Mouse (Mus musculus) MEL (cell line): ENCODE measurements around the gene Pygo1. TPM values are rescaled to one million over a fixed set of nuclear protein-coding genes. Genes with fewer than 3 reads are reported as not detected.
A peak's percentile ranks its signal among the peaks of the same experiment; 100 is the strongest.

Source experiments
- DNase-seq: peaks from one replicate; pipeline ENCODE4 v3.0.0; 2011; ENCODE audit warnings: low read depth, low spot score
- H3K27ac ChIP-seq: 2 replicates; pipeline ENCODE4 v1.5.1; 2012; ENCODE audit warnings: low read depth, mild to moderate bottlenecking, control low read depth, low read length, moderate library complexity; ENCODE audit not compliant: control insufficient read depth
- H3K27me3 ChIP-seq, 2 experiments: fragments of 150-350 bp in 1 of 2; sonication (generic) in 1 of 2; 2 replicates each; pipeline ENCODE4 v1.6.1; 2012; ENCODE audit warnings: low read length in 2 of 2, mild to moderate bottlenecking in 2 of 2, improper control_type of control experiment in 1 of 2, moderate library complexity in 1 of 2; ENCODE audit not compliant: insufficient read depth in 2 of 2, control insufficient read depth in 1 of 2
- H3K36me3 ChIP-seq, 2 experiments: 2 replicates each; pipeline ENCODE4 v1.6.1; 2012 to 2014; ENCODE audit warnings: low read length in 2 of 2, improper control_type of control experiment in 1 of 2, inconsistent platforms in 1 of 2, mild to moderate bottlenecking in 1 of 2; ENCODE audit not compliant: insufficient read depth in 2 of 2, control insufficient read depth in 1 of 2
- H3K4me1 ChIP-seq, 2 experiments: fragments of 150-350 bp in 1 of 2; sonication (generic) in 1 of 2; 2 replicates each; pipeline ENCODE4 v1.6.1; 2012; ENCODE audit warnings: low read length in 2 of 2, improper control_type of control experiment in 1 of 2, mild to moderate bottlenecking in 1 of 2; ENCODE audit not compliant: insufficient read depth in 2 of 2, control insufficient read depth in 1 of 2
- H3K4me3 ChIP-seq, 2 experiments: fragments of 150-350 bp in 1 of 2; sonication (generic) in 1 of 2; 2 replicates each; pipeline ENCODE4 v1.5.1; 2012; ENCODE audit warnings: low read depth in 2 of 2, low read length in 2 of 2, mild to moderate bottlenecking in 2 of 2, moderate library complexity in 2 of 2, control low read depth in 1 of 2, improper control_type of control experiment in 1 of 2; ENCODE audit not compliant: control insufficient read depth in 1 of 2, insufficient read depth in 1 of 2
- H3K79me2 ChIP-seq: 2 replicates; pipeline ENCODE4 v1.6.1; 2012; ENCODE audit warnings: mild to moderate bottlenecking, low read length, moderate library complexity; ENCODE audit not compliant: control insufficient read depth, poor library complexity, insufficient read depth
- H3K9ac ChIP-seq: 2 replicates; pipeline ENCODE4 v1.6.1; 2012; ENCODE audit warnings: low read depth, mild to moderate bottlenecking, control low read depth, low read length, moderate library complexity; ENCODE audit not compliant: control insufficient read depth, poor library complexity, severe bottlenecking
- H3K9me3 ChIP-seq: fragments of 150-350 bp; sonication (generic); replicated peaks from 2 replicates; pipeline ENCODE4 v1.6.1; 2012; ENCODE audit warnings: mild to moderate bottlenecking, low read length, improper control_type of control experiment, moderate library complexity; ENCODE audit not compliant: insufficient read depth
- CTCF ChIP-seq, 3 experiments: IDR thresholded peaks in 2 of 3; conservative IDR thresholded peaks in 1 of 3; 2 replicates each; pipeline ENCODE4 v1.5.1; 2011 to 2012; ENCODE audit warnings: low read length in 3 of 3, low read depth in 2 of 3, mild to moderate bottlenecking in 2 of 3, improper control_type of control experiment in 1 of 3, inconsistent platforms in 1 of 3, mixed read lengths in 1 of 3, moderate library complexity in 1 of 3; ENCODE audit not compliant: control insufficient read depth in 1 of 3, insufficient read depth in 1 of 3, poor library complexity in 1 of 3, severe bottlenecking in 1 of 3
- GATA1 ChIP-seq: IDR thresholded peaks from 2 replicates; pipeline ENCODE4 v1.6.1; 2011; ENCODE audit warnings: low read depth, low read length, improper control_type of control experiment
- HCFC1 ChIP-seq: IDR thresholded peaks from 2 replicates; pipeline ENCODE4 v1.6.1; 2012; ENCODE audit warnings: low read depth, mild to moderate bottlenecking, inconsistent platforms, low read length, improper control_type of control experiment, moderate library complexity
- MAFK ChIP-seq: IDR thresholded peaks from 2 replicates; pipeline ENCODE4 v1.6.1; 2011; ENCODE audit warnings: low read depth, mild to moderate bottlenecking, low read length, improper control_type of control experiment, borderline replicate concordance
- MEF2A ChIP-seq: IDR thresholded peaks from 2 replicates; pipeline ENCODE4 v1.6.1; 2014; ENCODE audit warnings: low read depth, mild to moderate bottlenecking, inconsistent platforms, low read length, improper control_type of control experiment; ENCODE audit not compliant: poor library complexity, insufficient replicate concordance, severe bottlenecking; ENCODE audit errors: extremely low read depth
- POLR2A ChIP-seq, 2 experiments: IDR thresholded peaks; 2 replicates each; pipeline ENCODE4 v1.6.1; 2011 to 2012; ENCODE audit warnings: low read length in 2 of 2, mild to moderate bottlenecking in 2 of 2, control low read depth in 1 of 2, improper control_type of control experiment in 1 of 2, low read depth in 1 of 2, moderate library complexity in 1 of 2; ENCODE audit not compliant: control insufficient read depth in 1 of 2, insufficient read depth in 1 of 2, poor library complexity in 1 of 2
- RAD21 ChIP-seq: IDR thresholded peaks from 2 replicates; pipeline ENCODE4 v1.6.1; 2011; ENCODE audit warnings: mild to moderate bottlenecking, low read depth, low read length, improper control_type of control experiment
- RCOR1 ChIP-seq: IDR thresholded peaks from 2 replicates; pipeline ENCODE4 v1.6.1; 2012; ENCODE audit warnings: low read depth, mild to moderate bottlenecking, inconsistent platforms, low read length, improper control_type of control experiment
- TAL1 ChIP-seq: IDR thresholded peaks from 2 replicates; pipeline ENCODE4 v1.6.1; 2012; ENCODE audit warnings: mild to moderate bottlenecking, inconsistent platforms, low read length, moderate library complexity, mixed read lengths
- TBP ChIP-seq: IDR thresholded peaks from 2 replicates; pipeline ENCODE4 v1.8.0; 2011; ENCODE audit warnings: low read depth, low read length, improper control_type of control experiment
- UBTF ChIP-seq: IDR thresholded peaks from 2 replicates; pipeline ENCODE4 v1.6.1; 2012; ENCODE audit warnings: low read depth, mild to moderate bottlenecking, inconsistent platforms, low read length, improper control_type of control experiment, moderate library complexity, borderline replicate concordance; ENCODE audit not compliant: insufficient read depth
- USF2 ChIP-seq, 2 experiments: IDR thresholded peaks; 2 replicates each; pipeline ENCODE4 v1.6.1; 2011 to 2012; ENCODE audit warnings: improper control_type of control experiment in 2 of 2, low read length in 2 of 2, borderline replicate concordance in 1 of 2, inconsistent platforms in 1 of 2, low read depth in 1 of 2, mild to moderate bottlenecking in 1 of 2; ENCODE audit not compliant: insufficient read depth in 1 of 2
- ZKSCAN1 ChIP-seq: IDR thresholded peaks from 2 replicates; pipeline ENCODE4 v1.6.1; 2012; ENCODE audit warnings: low read depth, mild to moderate bottlenecking, inconsistent platforms, low read length, improper control_type of control experiment, moderate library complexity
- ZMIZ1 ChIP-seq: IDR thresholded peaks from 2 replicates; pipeline ENCODE4 v1.6.1; 2012; ENCODE audit warnings: low read depth, mild to moderate bottlenecking, inconsistent platforms, low read length, improper control_type of control experiment, moderate library complexity
- ZNF384 ChIP-seq: IDR thresholded peaks from 2 replicates; pipeline ENCODE4 v1.6.1; 2012; ENCODE audit warnings: low read depth, mild to moderate bottlenecking, inconsistent platforms, low read length, improper control_type of control experiment
- polyA plus RNA-seq, 2 experiments: library from polyadenylated mRNA; stranded (reverse) in 1 of 2; unstranded in 1 of 2; fragments of >175 nt in 1 of 2; fragments of >200 nt in 1 of 2; gene quantifications; 2 replicates each; pipeline versions ENCODE4 v1.2.1 to v1.2.4; 2012; ENCODE audit warnings: low replicate concordance in 2 of 2, low read depth in 1 of 2; ENCODE audit not compliant: insufficient read length in 2 of 2, insufficient read depth in 1 of 2, missing spikeins in 1 of 2
- total RNA-seq: library from RNA; depleted of rRNA; stranded (reverse); fragments of 300-350 nt; gene quantifications from 2 replicates; pipeline ENCODE4 v1.2.3, GENCODE M21; 2012

The Pygo1 gene
- total and polyA plus RNA-seq, 3 experiments, result not detected

GRCm38 (mm10) chr9:72911381-72911780 is 14.1 kb upstream of the Pygo1 start:
- no peaks in the 10 kb centered on the region; a peak in 1 of 4 replicates for H3K4me1 ChIP-seq
- no peak for DNase-seq
- TF ChIP-seq UBTF, result no peak
- TF ChIP-seq CTCF (IDR thresholded peaks at IDR 0.05 in 2 of 3, conservative IDR thresholded peaks at IDR 0.05 in 1 of 3; ENCODE audit: control insufficient read depth in 1 of 3, insufficient read depth in 1 of 3, low read depth in 2 of 3, low read length in 3 of 3, poor library complexity in 1 of 3, severe bottlenecking in 1 of 3), result peak in 1 of 3 experiments; percentile 17; a peak in 1 of 6 replicates
- no peak overlapping the region for H3K27ac ChIP-seq
- no peak overlapping the region for H3K9ac ChIP-seq
- peaks cover 0 to 6% of the 10 kb centered on the region in 2 experiments; a peak in 2 of 4 replicates for H3K36me3 ChIP-seq
- H3K9me3 ChIP-seq, result no peaks in the 10 kb centered on the region
- no peak overlapping the region for H3K4me3 ChIP-seq
- H3K27me3 ChIP-seq, result peaks cover 0 to 2% of the 10 kb centered on the region in 2 experiments; a peak in 1 of 4 replicates
- no peaks in the 10 kb centered on the region for H3K79me2 ChIP-seq

- H3K27me3 ChIP-seq, result peaks cover 0 to 5% of the 10 kb centered on the region in 2 experiments; a peak in 2 of 4 replicates
- no peak overlapping the region for H3K9ac ChIP-seq
- H3K36me3 ChIP-seq, result peaks cover 0 to 6% of the 10 kb centered on the region in 2 experiments; a peak in 2 of 4 replicates
- H3K79me2 ChIP-seq, result no peaks in the 10 kb centered on the region
- no peaks in the 10 kb centered on the region; a peak in 1 of 4 replicates for H3K4me1 ChIP-seq
- no peak overlapping the region for H3K27ac ChIP-seq
- TF ChIP-seq TBP (no peak), GATA1 (peak; percentile 35; the same call in 1 of the 2 replicates), RCOR1 (no peak), USF2 (IDR thresholded peaks at IDR 0.05; ENCODE audit: borderline replicate concordance in 1 of 2, insufficient read depth in 1 of 2, low read depth in 1 of 2, low read length in 2 of 2) (no peak)
- TF ChIP-seq, all 39 proteins: peak for 1
- H3K9me3 ChIP-seq, result no peaks in the 10 kb centered on the region
- H3K4me3 ChIP-seq, result no peak overlapping the region
- DNase-seq, result no peak
Measured at GRCm38 (mm10) chr9:72913551-72913950, 11.9 kb upstream of the Pygo1 start.

GRCm38 (mm10) chr9:72915728-72916127 is 9.7 kb upstream of the Pygo1 start:
- Histone ChIP-seq H3K4me1 (no peaks in the 10 kb centered on the region), H3K27me3 (peaks cover 0 to 5% of the 10 kb centered on the region in 2 experiments; a peak in 2 of 4 replicates), H3K9me3 (no peaks in the 10 kb centered on the region), H3K4me3 (no peak overlapping the region), H3K36me3 (peaks cover 0 to 3% of the 10 kb centered on the region in 2 experiments; a peak in 1 of 4 replicates), H3K27ac (no peak overlapping the region), H3K79me2 (no peaks in the 10 kb centered on the region), H3K9ac (no peak overlapping the region)
- no peak for DNase-seq
- TF ChIP-seq POLR2A (IDR thresholded peaks at IDR 0.05; ENCODE audit: control insufficient read depth in 1 of 2, insufficient read depth in 1 of 2, low read depth in 1 of 2, low read length in 2 of 2, poor library complexity in 1 of 2), result no peak
- TF ChIP-seq HCFC1, result no peak
- no peak for TF ChIP-seq RAD21
- no peak for TF ChIP-seq ZMIZ1
- no peak for TF ChIP-seq TAL1
- no peak for TF ChIP-seq MEF2A
- TF ChIP-seq TBP, result no peak
- no peak for TF ChIP-seq USF2 (IDR thresholded peaks at IDR 0.05; ENCODE audit: borderline replicate concordance in 1 of 2, insufficient read depth in 1 of 2, low read depth in 1 of 2, low read length in 2 of 2)
- no peak for TF ChIP-seq ZKSCAN1
- no peak for TF ChIP-seq RCOR1
- TF ChIP-seq UBTF, result no peak
- no peak for TF ChIP-seq ZNF384
- no peak for TF ChIP-seq MAFK
